Mouse (Mus musculus) bone marrow, adult 2 months (tissue): Measurements from ENCODE around the gene Rfx8.

Source experiments
- CTCF ChIP-seq: fragments of 200-500 bp; IDR thresholded peaks from 2 replicates; pipeline ENCODE4 v1.5.1; 2011; ENCODE audit warnings: low read length, control low read depth; ENCODE audit not compliant: control insufficient read depth, insufficient read depth
- POLR2A ChIP-seq: fragments of 200-500 bp; IDR thresholded peaks from 2 replicates; pipeline ENCODE4 v1.6.1; 2011; ENCODE audit warnings: low read depth, mild to moderate bottlenecking, control low read depth, low read length, borderline replicate concordance; ENCODE audit not compliant: control insufficient read depth

GRCm38 (mm10) chr1:39685841-39686240 lies 35.0 kb downstream of the Rfx8 start:
- TF ChIP-seq POLR2A = no peak
- peak; percentile 6; the same call in 1 of the 2 replicates for TF ChIP-seq CTCF
